Mouse (Mus musculus) telencephalon, adult 2 months (tissue): ENCODE measurements around the gene Timp2.
"Not testable (repeated sequence)": the region's sequence is repeated elsewhere in the genome, so short reads cannot be mapped to it uniquely, and the experiment has no call there.

Experiments used
- DNase-seq: peaks from one replicate; pipeline ENCODE4 v3.0.0-alpha.2; 2011; ENCODE audit warnings: low read depth, low spot score

The Timp2 gene

DNA sequence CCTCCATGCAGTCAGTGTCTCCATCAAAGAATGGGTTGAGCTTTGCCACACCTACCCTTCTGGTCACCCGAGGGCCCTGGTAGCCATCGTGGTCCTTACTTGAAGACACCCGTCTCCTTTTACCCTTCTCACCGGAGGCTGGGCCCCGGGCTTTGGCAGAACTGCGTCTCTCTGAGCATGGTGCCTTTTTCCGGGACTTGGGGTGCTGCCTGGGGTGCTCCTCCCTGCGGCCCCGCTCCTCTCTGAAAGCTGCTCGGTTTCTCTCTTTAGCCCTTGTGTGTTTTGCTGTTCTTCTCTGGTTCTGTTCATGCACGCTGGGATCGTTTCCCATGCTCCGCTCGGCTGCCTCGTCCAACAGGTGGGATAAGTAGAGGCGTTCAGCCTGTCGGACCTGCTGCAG lies 22.1 kb downstream of the Timp2 start:
- DNase-seq = no peak

DNA sequence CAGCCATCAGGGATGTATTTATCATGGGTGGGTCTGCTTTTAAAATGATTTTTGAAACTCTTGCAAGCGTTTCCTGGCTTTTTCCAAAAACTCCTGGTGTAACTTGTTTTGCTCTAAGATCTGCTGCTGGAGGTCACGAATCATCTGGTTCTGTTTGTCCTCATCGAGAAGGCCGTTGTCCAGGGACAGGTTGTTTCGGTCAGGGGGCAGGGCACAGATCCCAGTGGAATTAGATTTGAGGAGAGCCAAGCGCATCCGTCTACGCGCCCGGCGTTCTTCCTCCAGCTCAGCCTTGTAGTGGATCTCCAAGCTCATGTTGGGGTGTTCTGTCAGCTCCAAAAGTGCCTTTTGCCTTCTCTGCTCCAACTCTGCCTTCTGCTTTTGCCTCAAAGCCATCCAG lies 23.2 kb downstream of the Timp2 start:
- no peak for DNase-seq

DNA sequence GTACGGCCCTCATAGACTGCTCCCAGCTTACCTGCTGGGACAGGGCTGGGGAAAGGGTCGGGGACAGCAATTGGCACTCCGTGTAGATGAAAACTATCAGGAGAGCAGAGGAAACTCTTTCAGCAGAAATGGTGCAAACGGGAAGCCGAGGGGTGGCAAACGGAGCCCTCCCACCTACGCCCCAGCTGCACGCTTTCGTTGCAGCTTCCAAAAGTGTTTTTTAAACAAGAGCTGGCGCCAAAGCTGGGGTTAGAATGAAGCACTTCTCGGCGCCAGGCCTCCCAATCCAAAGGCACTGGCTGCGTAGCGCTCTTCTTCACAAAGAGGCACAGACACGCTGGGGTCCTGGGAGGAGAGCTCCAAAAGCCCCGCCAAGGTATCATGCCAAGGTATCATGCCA lies 24.8 kb downstream of the Timp2 start:
- DNase-seq = peak; percentile 71

DNA sequence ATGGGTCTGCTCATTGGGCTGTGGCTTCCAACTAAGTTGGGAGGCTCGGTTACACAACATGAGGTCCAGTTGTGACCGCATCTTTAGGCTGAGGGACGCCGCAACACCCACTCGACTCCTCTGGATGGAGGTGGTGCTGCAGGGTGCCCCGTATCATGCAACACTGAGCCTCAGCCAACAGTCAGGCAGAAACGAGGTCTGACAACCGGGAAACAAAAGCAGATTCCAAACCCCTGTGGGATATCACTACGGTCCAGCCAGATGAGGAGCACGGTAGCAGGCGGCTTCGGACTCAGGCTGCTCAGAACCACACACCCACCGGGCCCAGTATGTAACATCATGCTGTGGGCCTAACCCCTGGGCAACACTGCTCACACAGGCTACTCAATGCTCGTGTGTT lies 25.2 kb downstream of the Timp2 start:
- DNase-seq = no peak

DNA sequence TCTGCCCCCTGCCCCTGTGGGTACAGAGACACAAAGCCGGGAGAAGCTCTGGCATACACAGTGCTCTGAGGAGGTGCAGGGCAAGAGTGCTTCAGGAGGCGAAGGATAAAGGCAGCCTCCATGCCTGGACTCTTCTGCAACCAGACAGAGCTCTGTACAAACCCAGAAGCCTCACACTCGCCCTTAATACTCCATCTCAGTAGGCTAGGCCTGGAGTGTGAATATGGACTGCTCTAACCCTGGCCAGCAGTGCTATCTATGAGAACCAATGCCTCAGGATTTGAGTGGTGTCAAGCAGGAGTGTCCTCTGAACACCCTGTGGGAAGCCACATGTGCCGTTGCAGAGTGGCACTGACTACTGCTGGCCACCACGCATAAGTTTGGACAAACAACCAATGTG lies 26.6 kb downstream of the Timp2 start:
- no peak for DNase-seq

DNA sequence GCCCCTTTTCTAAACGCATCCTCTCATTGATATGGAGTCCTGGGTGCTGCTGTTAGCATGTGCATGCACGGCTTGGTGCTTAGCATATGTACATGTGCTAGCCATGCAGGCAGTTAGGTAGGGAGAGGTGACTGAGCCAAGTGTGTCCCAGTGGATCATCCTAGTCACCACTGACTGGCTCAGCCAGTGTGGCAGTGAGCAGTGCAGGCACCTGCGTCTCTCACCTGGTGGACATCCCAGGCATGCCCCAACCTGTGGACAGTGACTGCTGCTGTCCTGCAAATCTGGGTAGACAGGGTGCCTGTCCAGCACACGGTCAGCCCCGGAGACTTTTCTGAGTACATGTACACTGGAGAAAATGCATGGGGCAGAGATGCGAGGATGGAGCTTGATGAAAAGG lies 27.0 kb downstream of the Timp2 start:
- DNase-seq = no peak

DNA sequence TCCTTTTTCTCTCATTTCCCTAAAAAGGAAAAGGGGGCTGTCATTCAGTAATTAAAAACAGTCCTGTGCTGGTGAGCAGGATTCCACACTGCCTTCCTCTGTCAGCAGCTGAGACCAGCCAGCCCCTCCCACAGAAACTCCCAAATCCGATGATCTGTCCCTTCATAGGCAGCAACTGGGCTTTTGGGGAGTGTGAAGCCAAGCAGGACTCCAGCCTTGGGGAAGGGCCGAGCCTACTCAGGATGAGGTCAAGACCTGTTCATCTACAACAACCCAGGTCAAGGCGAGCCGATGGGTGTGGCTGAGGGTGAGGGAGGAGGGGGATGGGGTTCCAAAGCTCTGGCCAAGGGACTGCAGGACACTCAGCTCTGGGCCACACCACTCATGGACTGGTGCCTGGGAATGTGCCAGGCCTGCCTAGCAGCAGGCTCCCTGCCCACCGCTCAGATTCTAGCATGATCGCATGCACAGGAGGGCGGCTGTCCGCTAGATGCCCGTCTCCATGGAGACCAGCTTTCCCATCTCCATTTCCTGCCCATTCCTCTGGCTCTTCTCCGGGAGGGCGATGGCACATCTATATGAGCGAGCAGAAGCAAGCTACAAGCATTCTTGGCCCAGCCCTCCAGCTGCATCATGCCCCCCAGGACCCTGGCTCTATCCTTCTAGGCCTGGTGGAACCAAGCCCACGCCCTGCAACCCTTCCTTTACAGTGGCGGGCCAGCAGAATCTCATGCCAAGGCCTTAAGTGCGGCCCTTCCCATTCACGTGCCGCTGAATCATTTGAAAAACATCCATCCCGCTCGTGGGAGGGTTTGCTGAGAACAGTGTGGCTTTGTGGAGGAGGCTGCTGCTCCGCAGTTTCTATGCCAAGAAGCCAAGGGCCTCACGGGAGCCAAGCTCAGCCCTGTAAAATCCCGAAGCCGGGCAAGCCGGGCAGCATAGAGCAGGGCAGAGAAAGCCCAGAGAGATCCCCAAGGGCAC lies 28.3 kb downstream of the Timp2 start:
- peak; percentile 96 for DNase-seq

DNA sequence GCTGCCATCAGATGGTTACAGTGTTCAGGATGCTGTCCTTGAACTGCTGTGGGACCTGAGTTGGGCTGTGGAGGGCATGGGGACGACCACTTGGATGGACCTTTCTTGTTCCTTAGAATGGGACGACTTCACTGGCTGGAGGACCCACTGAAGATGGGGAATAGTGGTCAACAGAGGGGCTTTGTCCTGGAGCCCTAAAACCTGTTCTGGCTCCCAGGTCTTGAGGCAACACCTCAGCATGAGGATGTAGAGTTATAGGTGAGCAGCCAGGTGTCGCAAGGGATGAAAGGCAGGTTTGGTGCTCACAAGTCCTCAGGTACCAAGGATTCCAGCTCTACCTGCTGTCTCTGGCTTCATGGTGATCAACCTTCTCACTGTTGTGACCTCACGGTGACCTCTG lies 29.0 kb downstream of the Timp2 start:
- DNase-seq = no peak

DNA sequence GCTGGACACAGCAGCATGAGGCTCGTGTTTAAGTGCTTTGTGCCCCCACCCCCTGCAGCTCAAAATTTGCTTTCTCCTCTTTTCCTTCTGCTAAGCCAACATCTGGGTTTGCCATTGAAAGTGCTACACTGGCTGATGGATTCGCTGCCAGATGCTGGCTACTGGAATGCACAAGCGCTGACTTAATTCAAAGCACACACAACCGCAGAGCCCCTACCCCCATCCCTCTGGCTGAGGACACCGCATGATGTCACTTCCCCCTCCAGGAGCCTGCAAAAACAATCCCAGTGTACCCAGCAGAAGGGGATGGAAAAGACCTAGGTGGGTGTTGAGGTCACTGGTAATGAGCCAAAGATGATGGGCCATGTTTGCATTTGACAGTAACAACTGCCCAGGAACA lies 31.0 kb downstream of the Timp2 start:
- DNase-seq = no peak

DNA sequence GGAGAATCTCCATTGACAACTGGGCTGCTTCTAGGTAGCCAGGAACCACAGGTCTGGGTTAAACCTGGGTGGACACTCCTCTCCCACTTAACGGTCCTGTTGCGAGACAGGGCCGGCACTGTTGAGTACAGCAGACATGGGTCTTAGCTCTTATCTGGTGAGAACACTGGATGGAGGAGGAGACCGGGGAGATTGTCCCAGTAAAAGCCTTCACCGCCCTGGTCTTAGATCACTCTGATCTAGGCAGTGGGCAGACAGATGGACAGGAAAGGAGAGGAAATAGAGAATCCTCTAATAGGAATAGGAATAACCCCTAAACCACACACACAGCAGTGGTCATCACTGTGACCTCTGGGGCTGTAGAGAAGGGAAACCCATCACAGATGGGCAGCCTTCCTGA lies 31.6 kb downstream of the Timp2 start:
- DNase-seq = no peak

DNA sequence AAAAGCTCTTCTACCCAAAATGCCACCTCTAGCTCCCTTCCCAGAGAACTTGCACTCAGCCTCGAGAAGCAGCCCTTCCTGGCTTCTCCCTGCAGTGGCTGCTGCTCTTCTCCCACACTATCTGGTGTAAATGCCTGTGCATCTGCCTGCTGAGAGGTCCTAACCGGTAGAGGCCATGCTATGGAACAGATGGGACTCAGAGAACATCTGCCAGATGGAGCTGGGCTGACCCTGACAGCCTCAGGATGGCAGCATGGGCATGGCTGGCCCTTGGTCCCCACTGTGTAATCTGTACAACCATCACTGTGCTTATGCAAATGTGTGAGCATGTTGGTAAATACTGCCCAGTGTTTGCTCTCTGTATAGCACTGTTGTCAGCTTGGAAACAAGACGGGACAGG lies 32.9 kb downstream of the Timp2 start:
- DNase-seq = no peak

DNA sequence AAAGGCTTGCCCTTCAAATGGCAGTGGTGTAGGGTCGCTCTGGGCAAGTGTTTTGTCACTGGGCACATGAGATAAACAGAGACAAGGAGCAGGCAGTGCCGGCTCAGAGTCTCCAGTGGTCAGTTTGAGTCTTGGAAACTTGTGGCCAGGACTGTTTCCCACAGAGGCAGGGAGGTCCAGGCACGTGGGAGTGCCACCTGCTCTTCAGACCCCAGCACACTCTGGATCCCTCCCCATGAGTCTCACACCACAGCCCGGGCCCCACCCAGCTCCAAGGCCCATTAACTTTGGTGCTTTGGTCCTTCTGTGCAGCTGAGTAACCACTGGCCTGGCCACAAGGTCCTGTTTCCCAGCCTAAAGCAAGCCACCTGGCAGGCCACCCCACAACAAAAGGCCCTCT lies 33.6 kb downstream of the Timp2 start:
- DNase-seq = no peak

DNA sequence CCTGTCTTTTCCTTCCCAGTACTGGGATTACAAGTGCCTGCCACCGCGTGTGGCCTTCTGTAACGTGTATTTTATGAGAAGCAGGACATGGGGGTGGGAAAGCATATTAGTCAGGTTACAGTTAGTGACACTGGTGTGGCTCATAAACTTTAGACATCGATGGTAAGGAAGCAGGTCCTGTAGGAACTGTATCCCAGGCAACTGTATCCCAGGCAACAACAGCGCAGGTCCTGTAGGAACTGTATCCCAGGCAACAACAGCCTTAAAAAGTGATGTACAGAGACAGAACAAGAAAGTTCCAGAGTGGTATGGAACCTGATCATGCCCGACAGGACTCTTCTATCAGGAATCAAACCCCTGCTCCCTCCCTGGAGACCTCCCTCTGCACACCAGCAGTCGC lies 34.0 kb downstream of the Timp2 start:
- no peak for DNase-seq

DNA sequence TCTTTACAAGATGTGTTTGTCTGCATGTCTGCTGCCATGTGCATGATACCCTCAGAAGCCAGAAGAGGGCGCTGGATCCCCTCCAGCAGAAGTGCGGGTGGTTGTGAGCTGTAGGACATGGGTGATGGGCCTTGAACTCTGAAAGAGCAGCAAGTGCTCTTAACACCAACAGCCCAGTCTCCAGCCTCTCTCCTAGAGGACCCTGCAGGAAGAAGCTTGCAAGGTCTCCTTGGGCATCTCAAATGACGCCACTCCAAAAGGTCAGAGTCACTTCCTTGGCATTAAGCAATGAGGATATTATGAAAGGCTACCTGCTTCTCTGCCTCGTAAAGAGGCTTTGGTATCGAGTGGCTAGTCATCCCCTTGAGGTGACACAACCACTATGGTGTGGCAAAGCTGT lies 36.9 kb downstream of the Timp2 start:
- no peak for DNase-seq

DNA sequence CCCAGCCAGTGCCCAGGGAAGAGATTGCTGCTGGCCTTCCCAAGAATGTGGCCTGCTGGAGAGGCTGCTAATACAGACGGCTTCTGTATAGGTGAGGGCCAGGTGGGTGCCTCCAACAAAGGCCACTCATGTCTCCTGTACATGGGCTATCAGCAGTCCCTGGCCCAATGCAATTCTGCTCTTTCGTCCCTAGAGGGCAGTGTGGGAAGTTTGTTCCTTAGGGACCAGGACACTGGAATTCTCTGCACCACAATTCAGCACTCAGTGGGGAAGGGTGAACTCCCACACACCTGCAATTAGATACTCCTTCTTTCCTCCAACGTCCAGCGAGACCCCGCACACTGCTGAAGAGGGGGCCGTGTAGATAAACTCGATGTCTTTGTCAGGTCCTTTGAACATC lies 38.4 kb downstream of the Timp2 start:
- no peak for DNase-seq

DNA sequence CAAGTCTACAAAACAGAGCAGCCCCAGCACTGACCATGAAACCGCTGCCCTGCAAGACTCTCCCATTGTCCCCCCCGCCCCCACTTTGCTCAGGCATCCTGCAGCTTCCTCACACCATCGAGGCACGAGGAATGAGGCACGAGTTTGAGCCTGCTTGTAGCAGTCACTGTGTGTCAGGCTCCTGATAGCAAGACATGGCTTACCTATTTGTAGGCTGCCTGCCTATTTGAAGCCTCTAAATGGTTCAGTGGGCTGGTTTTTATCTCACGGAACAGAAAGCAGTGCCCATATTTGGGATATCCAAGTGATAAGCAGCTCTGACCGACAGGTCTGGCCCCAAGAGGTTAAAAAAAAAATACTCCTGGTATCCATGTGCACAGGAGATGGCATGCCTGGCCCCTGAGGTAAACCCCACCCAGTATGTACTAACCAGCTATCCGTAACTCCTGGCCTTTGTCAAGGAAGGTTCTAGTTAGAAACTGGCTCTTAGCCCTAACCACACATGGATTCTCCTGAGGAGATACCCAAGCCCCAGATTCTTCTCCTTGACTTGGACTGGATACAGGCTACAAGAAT lies 39.2 kb downstream of the Timp2 start:
- DNase-seq = no peak

DNA sequence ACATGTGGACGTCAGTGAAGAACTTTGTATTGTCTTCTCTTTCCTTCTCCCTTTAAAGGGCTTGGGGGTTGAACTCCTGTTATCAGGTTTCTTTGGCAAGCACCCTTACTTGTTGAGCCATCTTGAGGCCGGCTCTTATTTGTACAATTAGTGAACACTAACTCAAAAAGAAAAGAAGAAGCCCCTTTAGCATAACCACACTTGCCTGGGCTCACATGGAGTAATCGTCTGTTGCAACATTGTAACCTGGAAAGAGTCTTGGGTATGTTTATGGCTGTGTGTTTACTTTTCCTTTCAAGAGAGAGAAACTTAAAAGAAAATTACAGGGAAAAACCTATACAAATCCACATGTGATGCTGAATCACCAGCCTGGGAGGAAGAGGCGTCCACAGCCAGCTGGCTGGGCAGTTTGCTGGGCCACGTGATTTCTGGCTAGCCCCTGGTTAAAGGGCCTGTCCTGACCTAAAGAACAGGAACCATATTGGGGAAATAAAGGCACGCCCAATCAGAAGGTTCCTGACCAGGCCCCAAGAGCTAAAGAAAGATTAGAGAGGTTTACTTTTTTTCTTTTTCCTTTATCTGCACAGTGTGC lies 43.3 kb downstream of the Timp2 start:
- no peak for DNase-seq

DNA sequence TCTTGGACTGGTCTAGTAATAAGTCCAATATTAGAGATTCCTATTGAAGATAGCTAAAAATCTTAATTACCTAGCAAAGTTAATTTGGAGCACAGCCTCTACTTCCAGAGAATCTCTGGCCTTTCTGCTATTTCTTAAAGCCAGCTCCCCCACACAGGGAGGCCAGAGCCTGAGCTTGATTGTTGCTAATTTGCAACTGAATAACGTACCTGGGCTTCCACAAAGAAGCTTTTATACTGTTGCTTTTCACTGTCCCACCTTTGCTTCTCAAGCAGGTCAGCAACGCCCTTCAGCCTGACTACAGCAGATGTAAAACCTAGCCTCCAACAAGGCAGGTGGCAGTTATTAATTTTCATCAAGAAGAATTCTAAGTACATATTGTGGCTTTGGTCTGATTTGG lies 47.6 kb downstream of the Timp2 start:
- not testable (repeated sequence) for DNase-seq

DNA sequence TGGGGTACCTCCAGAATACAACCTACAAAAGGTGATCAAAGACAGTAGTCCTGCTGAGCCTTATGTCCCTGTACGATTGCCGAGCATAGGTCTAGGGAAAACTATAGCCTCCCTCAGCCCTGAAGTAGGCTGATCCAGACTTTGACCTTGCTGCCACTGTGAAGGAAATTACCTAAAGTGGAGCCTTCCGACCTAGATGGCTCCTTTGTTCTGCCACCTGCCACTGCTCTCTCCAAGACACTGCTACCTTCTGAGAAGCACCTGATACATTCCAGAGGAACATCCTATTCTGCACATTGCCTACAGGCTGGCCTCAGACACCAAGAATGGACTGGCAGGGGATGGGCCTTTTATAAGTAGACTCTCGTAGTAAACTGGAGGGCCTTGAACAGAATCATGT lies 51.6 kb downstream of the Timp2 start:
- DNase-seq = not testable (repeated sequence)

DNA sequence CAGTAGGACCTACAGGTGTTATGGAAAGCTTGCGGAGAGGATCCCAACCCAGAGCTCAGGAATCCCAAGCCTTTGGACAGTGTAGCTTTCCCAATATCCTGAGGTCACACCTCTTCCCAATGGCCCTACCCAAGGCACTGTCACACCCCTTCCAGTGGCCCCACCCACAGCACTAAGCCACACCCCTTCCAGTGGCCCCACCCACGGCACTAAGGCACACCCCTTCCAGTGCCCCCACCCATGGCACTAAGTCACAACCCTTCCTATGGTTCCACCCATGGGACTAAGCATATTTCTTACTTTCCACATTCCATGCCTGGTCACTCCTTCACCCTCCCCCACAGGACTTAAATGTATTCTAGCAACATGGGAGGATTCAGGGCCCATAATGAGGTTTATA lies 56.7 kb downstream of the Timp2 start:
- DNase-seq = no peak

DNA sequence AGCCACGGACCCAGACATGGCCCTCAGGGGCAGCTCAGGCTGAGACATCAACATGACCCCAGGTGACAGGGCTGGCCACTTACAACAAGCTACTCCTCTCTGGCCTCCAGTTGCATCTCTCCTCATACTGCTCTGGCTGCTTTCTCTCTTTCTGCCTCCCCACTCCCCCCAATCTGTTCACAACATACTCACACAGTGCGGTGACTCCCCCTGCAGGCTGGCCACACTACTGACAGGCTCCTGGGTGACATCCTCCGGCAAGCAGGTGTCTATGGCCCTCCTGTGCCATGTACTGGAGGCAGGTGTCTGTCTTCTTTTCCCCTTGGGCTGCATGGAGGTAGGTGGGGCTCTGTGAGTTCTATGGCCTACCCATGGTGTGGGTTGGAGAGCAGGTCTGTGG lies 57.6 kb downstream of the Timp2 start:
- DNase-seq = no peak

DNA sequence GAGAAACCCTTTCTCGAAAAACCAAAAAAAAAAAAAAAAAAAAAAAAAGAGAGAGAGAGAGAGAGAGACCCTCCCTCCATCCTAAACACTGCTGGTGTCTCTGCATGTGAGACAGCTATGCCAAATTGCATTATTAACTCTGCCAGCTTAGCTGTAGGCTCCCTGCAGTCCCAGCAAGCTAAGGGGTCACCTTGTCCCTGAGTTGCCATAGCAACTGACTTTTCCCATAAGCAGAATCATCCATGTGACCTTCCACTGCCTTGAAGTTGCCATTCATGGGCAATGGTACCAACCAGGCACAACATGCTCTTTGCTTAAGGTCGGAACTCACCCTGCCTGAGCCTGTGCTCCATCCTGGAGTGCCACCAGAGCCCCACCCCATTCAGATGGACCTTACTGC lies 60.5 kb downstream of the Timp2 start:
- no peak for DNase-seq

DNA sequence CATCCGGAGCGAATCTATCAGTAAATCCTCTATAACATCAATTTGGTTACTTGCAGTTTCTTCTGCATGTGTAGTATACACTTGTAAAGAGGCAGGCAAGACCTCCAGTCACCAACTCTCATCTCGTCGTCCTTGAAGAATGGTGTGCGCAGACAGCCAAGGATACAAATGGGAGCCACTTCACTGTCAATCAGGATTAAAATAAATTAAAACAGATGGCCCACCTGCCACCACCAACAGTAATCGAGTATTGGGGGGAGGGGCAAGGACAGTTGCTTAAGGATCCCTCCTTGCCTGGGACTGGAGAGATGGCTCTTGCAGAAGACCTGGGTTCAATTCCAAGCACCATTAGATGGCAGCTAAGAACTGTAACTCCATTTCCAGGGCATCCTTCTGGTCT lies 62.9 kb downstream of the Timp2 start:
- DNase-seq = no peak
